Mouse (Mus musculus): ENCODE data around the gene Nadk2. TPM values are rescaled to one million over a fixed set of nuclear protein-coding genes. Genes with fewer than 3 reads are reported as not detected.

Gene Nadk2
- polyA plus RNA-seq, 1 experiment from 2014 or later, result 37.3 TPM

DNA sequence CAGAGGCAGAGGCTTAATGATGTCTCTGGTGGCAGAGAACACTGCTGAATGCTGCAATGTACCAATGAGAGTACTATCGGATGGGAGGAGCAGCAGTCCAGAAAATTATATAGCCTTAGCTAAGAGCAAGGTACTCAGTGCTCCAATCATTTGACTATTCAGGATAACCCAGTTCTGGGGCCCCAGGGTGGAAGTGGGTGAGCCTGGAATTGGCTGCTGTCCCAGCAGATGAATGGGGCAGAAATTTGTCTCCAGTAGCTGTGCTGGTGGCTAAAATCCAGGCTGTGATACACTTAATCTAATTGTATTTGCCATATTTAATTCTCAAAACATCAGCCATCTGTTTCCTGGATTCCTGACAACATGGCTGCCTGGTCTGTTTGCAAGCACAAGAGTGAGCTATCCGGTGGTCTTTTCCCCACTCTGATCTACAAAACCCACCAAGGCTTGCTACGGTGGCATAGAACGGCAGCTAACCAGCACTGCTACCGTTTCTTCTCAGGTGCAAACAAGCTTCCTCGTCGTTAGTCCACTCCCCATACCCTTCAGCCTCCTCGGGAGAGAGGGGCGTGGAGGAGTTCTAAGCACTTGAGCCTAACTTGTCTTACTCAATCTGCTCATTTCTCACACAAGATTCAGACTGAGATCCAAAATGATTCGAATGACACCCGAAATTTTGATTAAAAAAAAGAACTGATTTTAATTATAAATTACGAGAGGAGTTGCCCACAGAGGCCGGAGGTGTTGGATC is 61.8 kb downstream of the Nadk2 start:
- Histone ChIP-seq H3K4me1 (replicated peaks; ENCODE audit: control insufficient read depth, insufficient read depth, low read length) (peaks cover 5% of the 10 kb centered on the region), H3K4me2 (replicated peaks; ENCODE audit: low read depth) (peak overlapping the region; percentile 43), H3K9ac (ENCODE audit: low read depth, low read length) (no peak overlapping the region), H3K36me3 (ENCODE audit: control insufficient read depth, insufficient read depth) (peaks cover 26% of the 10 kb centered on the region), H3K4me3 (ENCODE audit: low read depth, low read length) (no peak overlapping the region), H3K9me3 (ENCODE audit: control insufficient read depth) (no peaks in the 10 kb centered on the region), H3K27ac (ENCODE audit: low read depth, low read length) (peak overlapping the region; percentile 83), H3K27me3 (replicated peaks; ENCODE audit: control insufficient read depth, insufficient read depth, low read length) (no peaks in the 10 kb centered on the region)
- no peak for TF ChIP-seq CTCF (IDR thresholded peaks at IDR 0.05; ENCODE audit: low read depth)
- 58% methylated on average over 13 of the region's 13 CpGs for WGBS
- peak; percentile 69 for ATAC-seq

DNA sequence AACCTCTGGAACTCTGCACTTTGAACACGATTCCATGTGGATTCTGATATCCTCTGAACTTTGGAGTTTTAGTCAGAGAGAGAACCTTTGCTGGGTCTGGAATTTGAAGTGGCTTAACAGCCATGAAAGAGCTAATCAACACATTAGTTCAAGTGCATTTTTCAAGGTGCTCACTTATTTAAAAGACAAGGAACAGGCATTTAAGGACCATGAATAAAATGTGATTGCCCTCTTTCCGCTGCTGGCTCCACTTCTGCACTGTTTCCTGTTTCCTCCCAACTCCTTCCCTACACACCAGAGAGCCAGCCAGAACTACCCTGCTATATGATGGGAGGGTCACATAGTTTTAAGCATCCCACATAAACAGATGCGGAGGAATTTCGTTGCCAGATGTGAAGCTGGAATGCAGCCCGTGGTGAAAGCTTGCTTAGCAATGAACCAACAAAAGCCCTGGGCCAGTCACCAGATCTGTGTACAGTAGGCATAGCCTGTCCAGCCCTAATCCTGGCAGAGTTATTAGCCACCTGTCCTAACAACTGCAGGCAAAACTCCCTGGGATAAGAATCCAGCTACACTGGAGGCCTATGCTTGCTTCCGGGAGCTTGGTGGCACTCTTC is 63.9 kb downstream of the Nadk2 start:
- ATAC-seq, result peak; percentile 44; the same call in 1 of the 2 replicates
- H3K27me3 ChIP-seq (replicated peaks; ENCODE audit: control insufficient read depth, insufficient read depth, low read length), result no peaks in the 10 kb centered on the region
- H3K4me2 ChIP-seq (replicated peaks; ENCODE audit: low read depth), result no peak overlapping the region; the same call in 1 of the 2 replicates
- 37% methylated on average over 6 of the region's 6 CpGs for WGBS
- TF ChIP-seq CTCF (IDR thresholded peaks at IDR 0.05; ENCODE audit: low read depth), result no peak
- H3K9ac ChIP-seq (ENCODE audit: low read depth, low read length), result no peak overlapping the region
- H3K4me1 ChIP-seq (replicated peaks; ENCODE audit: control insufficient read depth, insufficient read depth, low read length), result peaks cover 5% of the 10 kb centered on the region
- H3K36me3 ChIP-seq (ENCODE audit: control insufficient read depth, insufficient read depth), result peaks cover 13% of the 10 kb centered on the region; the same call in 1 of the 2 replicates
- peak overlapping the region; percentile 82 for H3K27ac ChIP-seq (ENCODE audit: low read depth, low read length)
- no peaks in the 10 kb centered on the region for H3K9me3 ChIP-seq (ENCODE audit: control insufficient read depth)
- H3K4me3 ChIP-seq (ENCODE audit: low read depth, low read length), result no peak overlapping the region

DNA sequence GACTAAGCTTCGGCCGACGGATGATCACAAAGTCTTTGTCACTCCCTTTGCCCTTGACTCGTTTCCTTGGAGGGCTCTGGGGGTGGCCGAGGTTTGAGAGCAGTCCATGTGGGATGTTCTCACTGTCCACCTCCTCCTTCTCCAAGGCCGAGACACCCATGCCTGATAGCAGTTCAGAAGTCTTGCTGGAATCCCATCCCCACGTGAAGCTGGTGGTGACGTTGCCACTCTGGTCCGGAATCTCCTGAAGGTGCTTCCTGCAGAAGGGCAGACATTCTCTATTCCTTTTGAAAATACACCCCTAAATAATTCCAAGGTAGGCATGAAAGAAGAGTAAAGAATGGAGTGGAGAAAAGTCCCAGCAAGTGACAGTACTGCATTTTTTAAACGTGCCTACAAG is 68.4 kb downstream of the Nadk2 start:
- H3K4me2 ChIP-seq (replicated peaks; ENCODE audit: low read depth), result peak overlapping the region; percentile 65
- H3K9ac ChIP-seq (ENCODE audit: low read depth, low read length), result peak overlapping the region; percentile 56
- peak overlapping the region; percentile 84 for H3K4me3 ChIP-seq (ENCODE audit: low read depth, low read length)
- no peaks in the 10 kb centered on the region for H3K9me3 ChIP-seq (ENCODE audit: control insufficient read depth)
- no peak for ATAC-seq
- H3K4me1 ChIP-seq (replicated peaks; ENCODE audit: control insufficient read depth, insufficient read depth, low read length), result peaks cover 5% of the 10 kb centered on the region
- peaks cover 16% of the 10 kb centered on the region for H3K36me3 ChIP-seq (ENCODE audit: control insufficient read depth, insufficient read depth)
- peak overlapping the region; percentile 41 for H3K27ac ChIP-seq (ENCODE audit: low read depth, low read length)
- no peaks in the 10 kb centered on the region for H3K27me3 ChIP-seq (replicated peaks; ENCODE audit: control insufficient read depth, insufficient read depth, low read length)
- TF ChIP-seq CTCF (IDR thresholded peaks at IDR 0.05; ENCODE audit: low read depth), result no peak
- WGBS, result 11% methylated on average over 10 of the region's 10 CpGs

DNA sequence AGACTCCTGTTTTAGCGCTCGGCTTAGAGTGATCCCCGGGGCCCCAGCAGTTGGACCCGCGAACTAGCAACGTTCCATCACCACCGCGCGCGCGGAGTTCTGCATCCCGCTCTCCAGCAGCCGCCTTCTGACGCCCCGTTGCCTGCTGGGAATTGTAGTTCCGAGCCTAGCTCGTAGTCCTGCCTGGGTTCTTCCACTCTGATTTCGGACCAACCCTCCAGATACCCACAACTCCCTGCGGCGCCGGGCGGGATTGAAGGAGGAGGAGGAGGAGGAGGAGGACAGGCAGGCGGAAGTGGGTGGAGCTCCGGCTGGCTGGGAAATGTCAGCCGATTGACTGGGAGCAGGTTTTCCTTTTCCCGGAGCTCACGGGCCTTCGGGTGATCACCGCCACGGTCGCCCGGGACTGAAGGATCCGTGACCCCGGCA is 69.2 kb downstream of the Nadk2 start, which contains the start of gene Lmbrd2:
TSS of gene Lmbrd2 (plus strand) at position 299 of the 429 bp plus-strand sequence.
- Histone ChIP-seq H3K36me3 (ENCODE audit: control insufficient read depth, insufficient read depth) (peaks cover 16% of the 10 kb centered on the region), H3K4me2 (replicated peaks; ENCODE audit: low read depth) (peak within 1 kb of the TSS; percentile 79), H3K4me3 (ENCODE audit: low read depth, low read length) (peak within 1 kb of the TSS; percentile 84), H3K27me3 (replicated peaks; ENCODE audit: control insufficient read depth, insufficient read depth, low read length) (no peaks in the 10 kb centered on the region), H3K27ac (ENCODE audit: low read depth, low read length) (peak within 1 kb of the TSS; percentile 80), H3K9ac (ENCODE audit: low read depth, low read length) (peak within 1 kb of the TSS; percentile 88), H3K4me1 (replicated peaks; ENCODE audit: control insufficient read depth, insufficient read depth, low read length) (peaks cover under 1% of the 10 kb centered on the region), H3K9me3 (ENCODE audit: control insufficient read depth) (no peaks in the 10 kb centered on the region)
- TF ChIP-seq CTCF (IDR thresholded peaks at IDR 0.05; ENCODE audit: low read depth), result no peak
- ATAC-seq, result peak; percentile 98
- WGBS, result under 1% methylated on average over 34 of the region's 34 CpGs

DNA sequence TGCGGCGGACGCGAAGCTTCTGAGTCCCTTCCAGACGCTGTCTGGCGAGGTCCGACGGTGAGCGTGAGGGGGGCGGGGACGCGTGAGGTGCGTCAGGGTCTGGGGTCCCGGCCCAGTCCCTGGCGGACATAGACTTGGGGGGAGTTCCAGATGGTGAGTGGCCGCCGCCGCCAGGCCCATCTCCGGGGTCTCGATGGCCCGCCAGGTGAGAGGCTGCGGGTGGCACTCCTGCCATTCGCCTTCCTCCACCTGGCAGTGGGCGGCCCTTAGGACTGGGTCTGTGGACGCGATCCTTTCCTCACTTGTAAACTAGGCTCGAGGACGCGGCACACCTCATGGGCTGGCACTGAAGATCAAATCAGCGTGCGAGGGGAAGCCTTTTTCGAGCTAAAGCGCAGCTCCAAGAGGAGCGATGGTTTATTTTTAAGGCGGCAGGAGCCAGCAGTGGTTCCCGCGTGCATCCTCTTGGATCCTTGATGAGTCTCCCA is 69.7 kb downstream of the Nadk2 start:
- under 1% methylated on average over 36 of the region's 37 CpGs for WGBS
- H3K27me3 ChIP-seq (replicated peaks; ENCODE audit: control insufficient read depth, insufficient read depth, low read length), result no peaks in the 10 kb centered on the region
- H3K4me1 ChIP-seq (replicated peaks; ENCODE audit: control insufficient read depth, insufficient read depth, low read length), result no peaks in the 10 kb centered on the region; the same call in none of the 2 replicates
- H3K4me3 ChIP-seq (ENCODE audit: low read depth, low read length), result peak overlapping the region; percentile 84
- ATAC-seq, result peak; percentile 82
- H3K27ac ChIP-seq (ENCODE audit: low read depth, low read length), result peak overlapping the region; percentile 80
- no peak for TF ChIP-seq CTCF (IDR thresholded peaks at IDR 0.05; ENCODE audit: low read depth)
- peaks cover 16% of the 10 kb centered on the region for H3K36me3 ChIP-seq (ENCODE audit: control insufficient read depth, insufficient read depth)
- peak overlapping the region; percentile 88 for H3K9ac ChIP-seq (ENCODE audit: low read depth, low read length)
- H3K9me3 ChIP-seq (ENCODE audit: control insufficient read depth), result no peaks in the 10 kb centered on the region
- H3K4me2 ChIP-seq (replicated peaks; ENCODE audit: low read depth), result peak overlapping the region; percentile 79

DNA sequence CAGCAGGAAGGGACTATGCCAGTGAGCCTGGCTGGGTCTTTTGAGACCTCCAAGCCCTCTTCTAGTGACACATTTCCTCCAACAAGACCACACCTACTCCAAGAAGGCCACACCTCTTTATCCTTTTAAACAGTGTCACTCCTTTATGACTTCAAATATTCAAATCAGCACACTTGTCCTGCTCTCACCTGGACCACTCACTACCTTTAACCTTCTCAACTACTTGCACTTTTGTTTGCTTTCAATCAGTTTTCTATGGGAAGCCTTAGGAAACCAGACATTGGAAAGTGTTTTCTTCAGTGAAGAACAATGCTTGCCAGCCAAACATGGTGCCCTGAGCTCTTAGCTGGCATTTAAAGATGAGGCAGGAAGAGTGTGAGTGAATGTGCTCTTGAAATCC is 84.3 kb downstream of the Nadk2 start, which contains the start of gene Skp2:
TSS of gene Skp2 (minus strand) at position 101 of the 400 bp plus-strand sequence.
- Histone ChIP-seq H3K36me3 (ENCODE audit: control insufficient read depth, insufficient read depth) (peaks cover 35% of the 10 kb centered on the region), H3K27me3 (replicated peaks; ENCODE audit: control insufficient read depth, insufficient read depth, low read length) (no peaks in the 10 kb centered on the region), H3K4me2 (replicated peaks; ENCODE audit: low read depth) (no peak within 1 kb of the TSS), H3K4me1 (replicated peaks; ENCODE audit: control insufficient read depth, insufficient read depth, low read length) (no peaks in the 10 kb centered on the region), H3K27ac (ENCODE audit: low read depth, low read length) (no peak within 1 kb of the TSS), H3K9ac (ENCODE audit: low read depth, low read length) (no peak within 1 kb of the TSS), H3K9me3 (ENCODE audit: control insufficient read depth) (no peaks in the 10 kb centered on the region), H3K4me3 (ENCODE audit: low read depth, low read length) (no peak within 1 kb of the TSS)
- ATAC-seq, result no peak
- TF ChIP-seq CTCF (IDR thresholded peaks at IDR 0.05; ENCODE audit: low read depth), result no peak

Other genes starting within 250 kb of the Nadk2 start
- 0.29 and 0.51 TPM in 2 replicates for gene Ranbp3l, start 103.3 kb upstream of the Nadk2 start, polyA plus RNA-seq (2015; fragmentation: Nextera tagmentation; extraction: Ambion mirVana)
- 5.0 and 5.8 TPM in 2 replicates for gene Lmbrd2, start 69.3 kb downstream of the Nadk2 start, polyA plus RNA-seq (2015; fragmentation: Nextera tagmentation; extraction: Ambion mirVana)
- gene Skp2, start 84.2 kb downstream of the Nadk2 start, polyA plus RNA-seq (2015; fragmentation: Nextera tagmentation; extraction: Ambion mirVana), result 13.9 and 14.7 TPM in 2 replicates
- gene Ugt3a1, start 205.6 kb downstream of the Nadk2 start, polyA plus RNA-seq (2015; fragmentation: Nextera tagmentation; extraction: Ambion mirVana), result not detected in 2 replicates

Measured in intestine, postnatal 0 days (tissue).